Mouse (Mus musculus) forebrain, embryonic 16.5 days (tissue): Measurements from ENCODE around the gene 1300017J02Rik. TPM values are rescaled to one million over a fixed set of nuclear protein-coding genes. Genes with fewer than 3 reads are reported as not detected.

Source experiments
- ATAC-seq: fragments of 200-750 bp; cut with Nextera tagmentation; 2 replicates; pipeline ENCODE4 v1.8.0; 2017; ENCODE audit warnings: mild to moderate bottlenecking, moderate library complexity
- H3K27ac ChIP-seq: fragments of 300-500 bp; sonication (generic); 2 replicates; pipeline ENCODE4 v1.5.1; 2014; ENCODE audit warnings: low read length, control low read depth
- H3K27me3 ChIP-seq: fragments of 300-500 bp; sonication (generic); replicated peaks from 2 replicates; pipeline ENCODE4 v1.6.1; 2014; ENCODE audit warnings: low read length; ENCODE audit not compliant: control insufficient read depth, insufficient read depth
- H3K36me3 ChIP-seq: fragments of 300-500 bp; sonication (generic); 2 replicates; pipeline ENCODE4 v1.6.1; 2014; ENCODE audit not compliant: control insufficient read depth, insufficient read depth
- H3K4me1 ChIP-seq: fragments of 300-500 bp; sonication (generic); replicated peaks from 2 replicates; pipeline ENCODE4 v1.6.1; 2014; ENCODE audit warnings: low read length; ENCODE audit not compliant: control insufficient read depth, insufficient read depth
- H3K4me2 ChIP-seq: fragments of 300-500 bp; sonication (generic); 2 replicates; pipeline ENCODE4 v1.6.1; 2014; ENCODE audit warnings: mild to moderate bottlenecking, low read length, control low read depth
- H3K4me3 ChIP-seq: fragments of 300-500 bp; sonication (generic); replicated peaks from 2 replicates; pipeline ENCODE4 v1.5.1; 2014; ENCODE audit warnings: mild to moderate bottlenecking, low read length, control low read depth
- H3K9ac ChIP-seq: fragments of 300-500 bp; sonication (generic); replicated peaks from 2 replicates; pipeline ENCODE4 v1.6.1; 2014; ENCODE audit warnings: low read depth, low read length, control low read depth
- H3K9me3 ChIP-seq: fragments of 300-500 bp; sonication (generic); 2 replicates; pipeline ENCODE4 v1.6.1; 2016; ENCODE audit warnings: low read length; ENCODE audit not compliant: control insufficient read depth
- WGBS: fragments of 180-500 bp; shearing (Covaris S2); extraction: QIAGEN DNeasy Blood & Tissue Kit; methylation state at CpG from one replicate; pipeline ENCODE4 v1.1.7; 2014; 5-methylcytosine and 5-hydroxymethylcytosine counted together
- polyA plus RNA-seq: library from polyadenylated mRNA; unstranded; fragments of >200 nt; fragmentation: Nextera tagmentation; extraction: Ambion mirVana; gene quantifications from 2 replicates; pipeline ENCODE4 v1.2.1, GENCODE M21; 2015

The 1300017J02Rik gene
- polyA plus RNA-seq, 1 experiment from 2014 or later, result 1.1 TPM

- no peak overlapping the region for H3K4me3 ChIP-seq
- H3K9me3 ChIP-seq, result no peaks in the 10 kb centered on the region
- H3K36me3 ChIP-seq, result no peaks in the 10 kb centered on the region
- no peak overlapping the region for H3K9ac ChIP-seq
- H3K4me1 ChIP-seq, result no peaks in the 10 kb centered on the region
- ATAC-seq, result no peak
- no peaks in the 10 kb centered on the region for H3K27me3 ChIP-seq
- WGBS, result 65% methylated on average over 4 of the region's 4 CpGs
- no peak overlapping the region for H3K27ac ChIP-seq
- no peak overlapping the region for H3K4me2 ChIP-seq
Measured at GRCm38 (mm10) chr9:103286396-103286795, 18.5 kb downstream of the 1300017J02Rik start.

GRCm38 (mm10) chr9:103276876-103277275 is 28.0 kb downstream of the 1300017J02Rik start:
- no peak overlapping the region for H3K9ac ChIP-seq
- no peaks in the 10 kb centered on the region for H3K4me1 ChIP-seq
- WGBS, result 85% methylated on average over 6 of the region's 6 CpGs
- no peak for ATAC-seq
- no peak overlapping the region for H3K4me2 ChIP-seq
- H3K27me3 ChIP-seq, result no peaks in the 10 kb centered on the region
- H3K27ac ChIP-seq, result no peak overlapping the region
- H3K4me3 ChIP-seq, result no peak overlapping the region
- no peaks in the 10 kb centered on the region for H3K36me3 ChIP-seq
- no peaks in the 10 kb centered on the region for H3K9me3 ChIP-seq

- Histone ChIP-seq H3K27me3 (no peaks in the 10 kb centered on the region), H3K36me3 (no peaks in the 10 kb centered on the region), H3K27ac (no peak overlapping the region), H3K9ac (no peak overlapping the region), H3K4me1 (peaks cover 3% of the 10 kb centered on the region; the same call in 1 of the 2 replicates), H3K4me3 (no peak overlapping the region), H3K4me2 (no peak overlapping the region), H3K9me3 (no peaks in the 10 kb centered on the region)
- ATAC-seq, result no peak
- WGBS, result 75% methylated on average over 1 of the region's 1 CpGs
Measured at GRCm38 (mm10) chr9:103275676-103276075, 29.2 kb downstream of the 1300017J02Rik start.

- no peak overlapping the region for H3K27ac ChIP-seq
- 90% methylated on average over 8 of the region's 8 CpGs for whole genome bisulfite sequencing
- H3K4me1 ChIP-seq, result peaks cover 3% of the 10 kb centered on the region; the same call in 1 of the 2 replicates
- ATAC-seq, result no peak
- H3K36me3 ChIP-seq, result no peaks in the 10 kb centered on the region
- H3K9me3 ChIP-seq, result no peaks in the 10 kb centered on the region
- H3K4me3 ChIP-seq, result no peak overlapping the region
- H3K4me2 ChIP-seq, result no peak overlapping the region
- H3K27me3 ChIP-seq, result no peaks in the 10 kb centered on the region
- no peak overlapping the region for H3K9ac ChIP-seq
Measured at GRCm38 (mm10) chr9:103274819-103275218, 30.1 kb downstream of the 1300017J02Rik start.

DNA sequence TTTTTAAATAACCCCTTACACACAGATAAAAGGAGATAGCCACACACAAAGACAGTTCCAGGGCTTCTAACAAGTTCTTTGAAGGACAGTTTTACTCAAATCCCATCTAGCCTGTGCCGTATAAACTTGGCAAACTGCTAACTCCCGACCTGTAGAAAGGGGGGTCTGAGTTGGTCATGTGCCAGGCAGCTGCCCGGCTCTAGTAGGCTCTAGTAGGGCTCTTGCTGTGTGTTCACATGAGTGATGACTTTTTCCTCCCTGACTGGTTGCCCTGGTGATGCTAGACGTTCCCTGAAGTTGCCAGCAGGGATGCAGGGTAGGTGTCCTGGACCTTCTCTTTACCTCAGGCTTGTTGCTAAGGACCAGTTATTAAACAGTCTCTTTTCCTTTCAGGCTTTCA is 33.8 kb downstream of the 1300017J02Rik start:
- no peaks in the 10 kb centered on the region for H3K36me3 ChIP-seq
- peaks cover 3% of the 10 kb centered on the region; the same call in 1 of the 2 replicates for H3K4me1 ChIP-seq
- no peak overlapping the region for H3K4me3 ChIP-seq
- 16% methylated on average over 4 of the region's 4 CpGs for WGBS
- no peak overlapping the region for H3K4me2 ChIP-seq
- no peak overlapping the region for H3K9ac ChIP-seq
- no peaks in the 10 kb centered on the region for H3K27me3 ChIP-seq
- ATAC-seq, result no peak
- no peak overlapping the region for H3K27ac ChIP-seq
- no peaks in the 10 kb centered on the region for H3K9me3 ChIP-seq

- Histone ChIP-seq H3K9me3 (no peaks in the 10 kb centered on the region), H3K9ac (no peak overlapping the region), H3K27me3 (no peaks in the 10 kb centered on the region), H3K36me3 (no peaks in the 10 kb centered on the region), H3K4me3 (no peak overlapping the region), H3K4me1 (no peaks in the 10 kb centered on the region), H3K27ac (no peak overlapping the region), H3K4me2 (no peak overlapping the region)
- ATAC-seq, result no peak
- WGBS, result 92% methylated on average over 4 of the region's 4 CpGs
Measured at GRCm38 (mm10) chr9:103265778-103266177, 39.1 kb downstream of the 1300017J02Rik start.

DNA sequence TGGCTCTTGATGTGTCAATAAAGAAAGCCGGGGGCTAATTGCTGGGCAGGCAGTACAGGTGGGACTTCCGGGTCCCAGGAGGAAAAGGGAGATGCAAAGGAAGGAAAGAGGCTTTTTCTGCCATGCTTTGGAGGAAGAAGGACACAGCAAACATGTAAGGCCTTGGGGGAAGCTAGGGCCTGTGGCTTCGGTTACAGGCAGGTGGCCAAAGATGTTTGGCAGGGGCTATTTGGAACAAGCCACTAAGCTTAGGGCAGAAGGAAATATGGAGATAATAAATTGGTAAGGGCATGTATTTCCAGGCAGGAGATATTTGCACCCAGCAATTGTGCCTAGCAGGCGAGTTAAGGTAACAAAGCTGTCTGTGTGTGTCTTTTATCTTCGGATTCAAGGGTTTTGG is 52.0 kb downstream of the 1300017J02Rik start:
- Histone ChIP-seq H3K9me3 (no peaks in the 10 kb centered on the region), H3K27me3 (no peaks in the 10 kb centered on the region), H3K36me3 (no peaks in the 10 kb centered on the region), H3K9ac (no peak overlapping the region), H3K4me1 (no peaks in the 10 kb centered on the region), H3K27ac (no peak overlapping the region), H3K4me2 (no peak overlapping the region), H3K4me3 (no peak overlapping the region)
- WGBS, result 77% methylated on average over 5 of the region's 5 CpGs
- ATAC-seq, result no peak

- Histone ChIP-seq H3K4me1 (no peaks in the 10 kb centered on the region), H3K4me3 (no peak overlapping the region), H3K36me3 (no peaks in the 10 kb centered on the region), H3K27ac (no peak overlapping the region), H3K4me2 (no peak overlapping the region), H3K9ac (no peak overlapping the region), H3K9me3 (no peaks in the 10 kb centered on the region), H3K27me3 (no peaks in the 10 kb centered on the region)
- no peak for ATAC-seq
- WGBS, result 64% methylated on average over 4 of the region's 4 CpGs
Measured at GRCm38 (mm10) chr9:103248618-103249017, 56.3 kb downstream of the 1300017J02Rik start.

- Histone ChIP-seq H3K9ac (no peak overlapping the region), H3K4me1 (no peaks in the 10 kb centered on the region), H3K27me3 (no peaks in the 10 kb centered on the region), H3K4me2 (no peak overlapping the region), H3K4me3 (no peak overlapping the region), H3K36me3 (no peaks in the 10 kb centered on the region), H3K9me3 (no peaks in the 10 kb centered on the region), H3K27ac (no peak overlapping the region)
- 84% methylated on average over 8 of the region's 8 CpGs for WGBS
- no peak for ATAC-seq
Measured at GRCm38 (mm10) chr9:103246526-103247168, 58.2 kb downstream of the 1300017J02Rik start.

GRCm38 (mm10) chr9:103243640-103244039 is 61.2 kb downstream of the 1300017J02Rik start:
- H3K27ac ChIP-seq, result no peak overlapping the region
- no peak overlapping the region for H3K9ac ChIP-seq
- no peaks in the 10 kb centered on the region for H3K27me3 ChIP-seq
- H3K4me2 ChIP-seq, result no peak overlapping the region
- no peaks in the 10 kb centered on the region for H3K36me3 ChIP-seq
- H3K4me1 ChIP-seq, result no peaks in the 10 kb centered on the region
- 96% methylated on average over 4 of the region's 4 CpGs for WGBS
- H3K4me3 ChIP-seq, result no peak overlapping the region
- no peaks in the 10 kb centered on the region for H3K9me3 ChIP-seq
- no peak for ATAC-seq
